Mouse (Mus musculus) macrophage (primary cell): ENCODE data around the gene Mmp10. TPM values are rescaled to one million over a fixed set of nuclear protein-coding genes. Genes with fewer than 3 reads are reported as not detected.

Source experiments
- H3K27ac ChIP-seq: fragments of 350-480 bp; formaldehyde crosslinking; 2 replicates; pipeline ENCODE4 v1.9.0; 2021
- H3K36me3 ChIP-seq: fragments of 350-480 bp; formaldehyde crosslinking; 2 replicates; pipeline ENCODE4 v1.9.0; 2021; ENCODE audit errors: inconsistent target
- H3K4me3 ChIP-seq: fragments of 350-480 bp; formaldehyde crosslinking; 2 replicates; pipeline ENCODE4 v1.9.0; 2021; ENCODE audit errors: inconsistent target
- H3K79me2 ChIP-seq: fragments of 350-480 bp; formaldehyde crosslinking; 2 replicates; pipeline ENCODE4 v1.9.0; 2021; ENCODE audit errors: inconsistent target
- WGBS: methylation state at CpG from one replicate; pipeline ENCODE4 v1.1.7; 2026; ENCODE audit warnings: inconsistent platforms; ENCODE audit not compliant: missing documents; 5-methylcytosine and 5-hydroxymethylcytosine counted together
- polyA plus RNA-seq: library from polyadenylated mRNA; stranded (reverse); fragments of 250-400 nt; gene quantifications from 3 replicates; pipeline ENCODE4 v1.2.4, GENCODE M21; 2018; ENCODE audit warnings: inconsistent platforms
- total RNA-seq, 78 experiments: library from RNA; depleted of rRNA; stranded (reverse); fragments of 250-400 nt; gene quantifications; 1 replicate in 9 of 78; 2 replicates in 24 of 78; 3 replicates in 43 of 78; 4 replicates in 2 of 78; pipeline ENCODE4 v1.2.4; 2018; ENCODE audit warnings: inconsistent platforms in 56 of 78

Gene Mmp10
- total RNA-seq (2018; cell fraction: chromatin; rRNA removed), result 1 to 10 TPM in 2 of 26 experiments, under 1 TPM in 5, not detected in 19; 0.49 to 3.5 (median 0.76) TPM
- total RNA-seq (2018; cell fraction: cytosol; rRNA removed), result 1 to 10 TPM in 3 of 26 experiments, under 1 TPM in 11, not detected in 12; 0.10 to 2.5 (median 0.33) TPM
- 1 to 10 TPM in 6 of 26 experiments, under 1 TPM in 4, not detected in 16; 0.74 to 2.3 (median 1.3) TPM for total RNA-seq (2018; cell fraction: nucleus; rRNA removed)
- polyA plus RNA-seq, result 0.75 to 2.0 TPM in 2 of 3 replicates, not detected in the other

DNA sequence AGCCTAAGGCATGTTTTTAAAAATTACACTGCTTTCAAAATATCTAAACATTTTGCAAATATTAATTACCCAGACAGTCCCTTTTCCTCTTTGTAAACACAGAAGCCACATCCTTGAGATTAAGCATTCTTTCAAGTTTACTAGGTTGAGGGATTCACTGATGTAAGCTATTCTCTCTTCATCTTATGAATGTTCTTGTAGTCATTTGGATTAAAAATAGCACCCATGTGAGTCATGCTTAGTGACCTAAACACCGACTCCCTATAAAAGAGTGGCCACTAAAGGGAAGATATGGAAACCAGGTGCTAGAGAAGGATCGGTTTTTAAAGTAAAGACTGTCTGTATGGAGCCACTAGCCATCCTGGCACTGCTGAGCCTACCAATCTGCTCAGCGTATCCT, at the start of gene Mmp10:
Gene Mmp10 (plus strand): TSS at position 302 of the 400 bp plus-strand sequence.
- H3K79me2 ChIP-seq, result no peaks in the 10 kb centered on the region
- H3K4me3 ChIP-seq, result no peak within 1 kb of the TSS
- no peak within 1 kb of the TSS for H3K27ac ChIP-seq
- H3K36me3 ChIP-seq, result no peaks in the 10 kb centered on the region
- 90% methylated on average over 3 of the region's 3 CpGs for WGBS

DNA sequence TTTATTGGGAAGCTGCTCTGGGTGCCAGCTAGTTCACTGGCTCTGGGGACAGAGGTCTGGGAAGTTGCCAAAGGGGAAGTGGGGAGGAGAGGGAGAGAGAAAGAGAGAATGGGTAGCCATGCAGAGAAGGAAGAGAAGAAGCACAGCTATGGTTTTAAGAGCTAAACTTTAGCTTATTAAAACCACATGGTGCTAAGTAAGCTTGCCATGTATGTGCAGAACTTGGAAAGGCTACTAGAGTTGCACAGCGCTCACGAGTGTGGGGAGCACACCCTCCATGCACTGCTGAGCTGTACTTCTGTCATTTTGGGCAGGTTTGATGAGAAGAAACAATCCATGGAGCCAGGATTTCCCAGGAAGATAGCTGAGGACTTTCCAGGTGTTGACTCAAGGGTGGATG, 48.9 kb upstream of the Mmp10 start:
- Histone ChIP-seq H3K36me3 (no peaks in the 10 kb centered on the region), H3K79me2 (no peaks in the 10 kb centered on the region), H3K4me3 (no peak overlapping the region), H3K27ac (no peak overlapping the region)
- 73% methylated on average over 2 of the region's 2 CpGs for WGBS

DNA sequence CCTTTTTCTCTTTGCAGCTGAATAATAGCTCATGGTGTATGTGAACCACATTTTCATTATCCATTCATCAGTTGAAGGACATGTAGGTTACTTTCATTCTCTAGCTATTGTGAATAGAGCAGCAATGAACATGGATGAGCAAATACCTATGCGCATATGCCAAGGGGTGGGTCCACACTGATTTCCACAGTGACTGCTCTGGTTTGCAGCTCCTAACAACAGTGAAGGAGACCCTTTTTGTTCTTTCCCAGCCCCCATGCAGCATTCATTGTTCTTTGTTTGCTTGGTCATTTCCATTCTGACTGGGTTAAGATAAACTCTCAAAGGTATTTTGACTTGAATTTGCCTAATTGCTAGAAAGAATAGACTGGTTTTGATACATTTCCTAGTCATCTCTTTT, 31.9 kb upstream of the Mmp10 start:
- no peaks in the 10 kb centered on the region for H3K79me2 ChIP-seq
- WGBS, result 100% methylated on average over 1 of the region's 1 CpGs

DNA sequence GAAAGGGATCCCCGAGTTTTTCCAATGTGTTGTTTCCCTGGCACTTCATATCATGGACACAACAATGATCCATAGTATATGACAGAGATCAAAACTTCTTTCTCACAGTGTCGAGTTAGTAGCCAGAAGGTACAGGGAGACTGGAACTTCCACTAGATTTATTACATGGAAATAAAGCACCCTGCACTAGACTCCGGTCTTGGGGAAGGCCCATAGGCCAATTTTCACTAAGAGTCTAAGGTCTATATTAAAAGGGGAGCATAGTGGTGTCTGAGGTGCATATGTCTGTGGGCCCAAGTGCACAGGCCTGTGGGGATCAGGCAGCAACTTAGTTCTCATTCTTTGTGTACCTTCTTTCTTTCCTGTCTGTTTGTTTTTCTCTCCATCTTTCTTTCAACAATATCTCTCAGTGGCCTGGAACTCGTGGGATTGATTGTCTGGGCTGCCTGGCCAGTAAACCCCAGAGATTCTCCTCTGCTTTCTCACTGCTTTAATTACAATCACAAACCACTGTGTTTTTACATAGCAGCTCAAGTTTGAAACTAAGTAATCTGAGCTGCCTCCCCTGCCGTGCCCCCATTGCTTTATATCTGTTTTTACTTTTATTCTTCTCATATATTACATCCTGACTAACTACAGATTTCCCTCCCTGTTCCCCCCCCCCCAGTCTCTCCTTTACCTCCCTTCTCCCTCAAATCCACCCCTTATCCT, 18.3 kb upstream of the Mmp10 start:
- Histone ChIP-seq H3K27ac (no peak overlapping the region), H3K79me2 (no peaks in the 10 kb centered on the region), H3K4me3 (no peak overlapping the region), H3K36me3 (no peaks in the 10 kb centered on the region)
- 93% methylated on average over 5 of the region's 5 CpGs for WGBS

More for the DNA sequence above, 31.9 kb upstream of the Mmp10 start:
- Histone ChIP-seq H3K36me3 (no peaks in the 10 kb centered on the region), H3K4me3 (no peak overlapping the region), H3K27ac (no peak overlapping the region)

DNA sequence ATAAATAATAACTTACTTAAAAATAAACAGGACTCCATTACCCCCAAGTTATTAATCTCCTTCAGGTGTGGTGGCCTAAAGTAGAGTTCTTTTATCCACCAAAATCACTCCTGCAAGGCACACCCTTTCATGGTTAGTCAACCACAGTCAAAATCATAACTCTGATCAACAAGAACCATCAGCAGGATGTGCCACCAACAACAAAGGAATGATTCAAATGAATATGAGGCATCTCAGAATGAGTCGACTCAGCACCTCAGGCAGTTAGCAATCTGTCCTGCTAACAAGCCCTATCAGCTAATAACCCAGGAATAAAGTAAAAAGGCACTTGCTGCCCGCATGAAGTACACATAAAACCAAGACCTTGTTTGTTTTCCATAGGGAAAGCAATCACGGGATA, 1.0 kb upstream of the Mmp10 start:
- H3K4me3 ChIP-seq, result no peak overlapping the region
- H3K36me3 ChIP-seq, result no peaks in the 10 kb centered on the region
- no peak overlapping the region for H3K27ac ChIP-seq
- 89% methylated on average over 3 of the region's 3 CpGs for WGBS
- H3K79me2 ChIP-seq, result no peaks in the 10 kb centered on the region

DNA sequence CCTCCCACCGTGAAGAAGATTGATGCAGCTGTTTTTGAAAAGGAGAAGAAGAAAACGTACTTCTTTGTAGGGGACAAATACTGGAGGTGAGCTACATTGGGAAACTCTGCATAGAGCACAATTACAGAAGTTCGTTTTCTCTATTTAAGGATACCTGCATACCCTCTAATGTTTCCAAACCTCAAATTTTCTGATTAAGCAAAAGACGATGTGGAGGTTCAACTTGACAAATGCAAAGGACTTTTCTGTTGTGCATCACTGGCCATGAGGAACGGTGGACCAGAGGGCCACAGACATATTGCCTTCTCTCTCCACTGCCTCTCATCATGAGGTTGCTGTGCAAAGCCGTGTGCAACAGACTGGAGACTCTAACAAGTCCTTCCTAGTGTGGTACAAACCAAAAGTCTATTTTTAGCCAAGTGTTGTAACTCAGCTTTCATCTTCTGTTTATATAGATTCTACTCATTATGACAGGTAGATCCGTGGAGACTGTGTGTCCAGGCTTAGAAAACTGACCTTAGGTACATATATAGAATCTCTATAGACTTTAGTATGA, 5.2 kb downstream of the Mmp10 start:
- H3K79me2 ChIP-seq, result no peaks in the 10 kb centered on the region
- 54% methylated on average over 7 of the region's 7 CpGs for WGBS
- no peaks in the 10 kb centered on the region for H3K36me3 ChIP-seq
- no peak overlapping the region for H3K27ac ChIP-seq
- no peak overlapping the region for H3K4me3 ChIP-seq

DNA sequence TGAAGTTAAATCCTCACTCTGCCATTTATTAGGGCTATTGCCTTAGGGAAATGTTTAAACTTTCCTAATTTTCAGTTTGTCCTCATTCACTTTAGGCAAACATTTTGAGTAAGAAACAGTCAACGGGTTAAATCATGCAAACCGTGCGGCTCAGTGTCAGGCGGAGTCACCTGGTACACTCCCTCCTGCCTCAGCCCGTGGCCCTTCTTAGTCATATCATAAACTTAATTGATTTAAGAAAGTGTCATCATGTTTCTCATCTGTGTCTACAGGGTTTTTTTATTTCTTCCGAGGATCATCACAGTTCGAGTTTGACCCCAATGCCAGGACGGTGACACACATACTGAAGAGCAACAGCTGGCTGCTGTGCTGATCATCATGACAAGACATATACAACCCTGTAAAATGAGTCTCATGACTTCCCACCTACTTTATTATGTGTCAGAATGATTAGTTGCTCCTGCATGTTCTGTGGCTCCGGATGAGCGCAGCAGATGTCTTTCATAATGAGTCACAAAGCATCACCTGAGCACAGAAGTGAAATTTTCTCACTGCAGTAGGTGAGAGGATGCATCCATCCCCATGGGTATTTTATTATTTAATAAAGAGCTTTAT, 7.6 kb downstream of the Mmp10 start:
- no peaks in the 10 kb centered on the region for H3K36me3 ChIP-seq
- no peak overlapping the region for H3K27ac ChIP-seq
- no peak overlapping the region for H3K4me3 ChIP-seq
- WGBS, result 94% methylated on average over 10 of the region's 10 CpGs
- no peaks in the 10 kb centered on the region for H3K79me2 ChIP-seq

DNA sequence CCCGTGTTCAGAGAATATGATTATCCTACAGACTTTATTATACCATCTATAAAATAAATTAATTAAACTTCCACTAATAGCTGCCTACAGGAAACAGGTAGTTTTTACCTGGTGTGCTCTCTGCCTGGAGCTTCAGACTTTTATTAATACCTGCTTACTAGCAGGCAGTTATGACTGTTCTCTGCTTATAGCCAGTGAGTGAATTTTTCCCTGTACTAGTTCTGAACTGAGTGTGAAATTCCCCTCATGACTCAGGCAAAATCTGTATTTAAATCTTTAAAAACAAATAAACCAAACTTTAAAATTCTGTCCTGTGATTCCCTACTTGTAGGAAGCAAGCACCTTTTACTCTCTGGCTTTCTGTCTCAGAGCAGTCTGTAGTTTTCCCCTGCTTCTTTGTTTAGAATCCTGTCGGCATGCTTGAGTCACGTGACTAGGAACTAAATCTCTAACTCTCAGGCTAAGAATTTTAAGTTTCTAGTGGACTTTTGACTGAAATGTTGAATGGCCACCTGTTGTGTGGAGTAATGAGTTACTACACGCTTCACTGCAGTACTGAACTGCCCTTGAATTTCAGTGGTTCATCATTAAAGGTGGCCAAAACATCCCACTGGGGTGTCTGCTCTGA, 15.9 kb downstream of the Mmp10 start:
- no peaks in the 10 kb centered on the region for H3K79me2 ChIP-seq
- H3K27ac ChIP-seq, result no peak overlapping the region
- H3K4me3 ChIP-seq, result no peak overlapping the region
- H3K36me3 ChIP-seq, result no peaks in the 10 kb centered on the region
- 88% methylated on average over 4 of the region's 4 CpGs for WGBS

DNA sequence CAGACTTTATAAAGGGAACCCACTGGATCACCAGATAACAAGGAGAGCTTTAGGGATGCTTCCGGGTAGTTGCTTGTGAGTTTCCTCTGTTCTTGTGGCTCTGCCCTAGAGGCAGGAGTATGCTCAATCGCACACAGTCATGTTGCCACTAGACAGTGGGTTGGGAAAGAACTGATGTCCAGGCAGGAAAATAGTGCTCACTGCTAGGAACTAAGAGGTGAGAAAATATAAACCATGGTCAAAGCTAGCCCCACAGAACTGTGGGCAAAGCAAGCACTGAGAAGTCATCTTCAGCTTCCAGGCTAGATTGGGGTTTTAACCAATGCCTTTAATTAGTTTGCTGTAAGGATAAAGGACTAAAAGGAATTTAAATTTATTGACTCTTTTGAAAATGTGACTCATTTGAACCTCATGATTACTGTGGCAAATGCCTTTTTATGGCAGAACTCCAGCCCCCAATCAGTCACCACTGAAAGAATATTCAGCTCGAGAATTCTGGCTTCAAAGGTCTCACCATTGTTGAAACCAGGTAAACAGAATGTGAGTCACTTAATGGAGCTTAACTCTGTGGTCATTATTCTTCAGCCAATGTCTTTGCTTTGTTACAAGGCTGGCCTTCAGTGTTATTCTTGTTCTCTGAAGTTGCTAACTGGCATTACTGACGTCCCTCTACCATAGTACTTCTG, 24.2 kb downstream of the Mmp10 start:
- Histone ChIP-seq H3K27ac (no peak overlapping the region), H3K79me2 (no peaks in the 10 kb centered on the region), H3K36me3 (no peaks in the 10 kb centered on the region), H3K4me3 (no peak overlapping the region)
- 93% methylated on average over 4 of the region's 4 CpGs for WGBS

DNA sequence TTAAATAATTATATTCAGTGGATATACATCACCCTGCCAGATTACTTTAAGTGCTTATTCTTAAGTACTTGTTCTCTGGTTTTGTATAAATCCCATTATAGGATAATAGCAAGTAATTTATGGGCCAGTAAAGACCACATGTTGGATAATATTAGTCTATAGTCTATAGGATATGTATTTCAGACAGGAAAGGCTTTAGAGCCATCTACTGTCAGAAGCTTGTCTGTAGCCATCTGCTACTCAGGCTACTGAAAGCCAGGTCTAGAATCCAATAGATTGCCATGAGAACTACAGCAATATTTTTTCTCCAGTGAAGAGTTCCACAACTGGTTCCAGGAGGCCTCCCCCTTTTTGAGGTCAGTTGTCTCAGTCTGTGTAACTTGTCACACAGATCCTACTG, 40.6 kb downstream of the Mmp10 start:
- Histone ChIP-seq H3K4me3 (no peak overlapping the region), H3K36me3 (no peaks in the 10 kb centered on the region), H3K79me2 (no peaks in the 10 kb centered on the region), H3K27ac (no peak overlapping the region)

DNA sequence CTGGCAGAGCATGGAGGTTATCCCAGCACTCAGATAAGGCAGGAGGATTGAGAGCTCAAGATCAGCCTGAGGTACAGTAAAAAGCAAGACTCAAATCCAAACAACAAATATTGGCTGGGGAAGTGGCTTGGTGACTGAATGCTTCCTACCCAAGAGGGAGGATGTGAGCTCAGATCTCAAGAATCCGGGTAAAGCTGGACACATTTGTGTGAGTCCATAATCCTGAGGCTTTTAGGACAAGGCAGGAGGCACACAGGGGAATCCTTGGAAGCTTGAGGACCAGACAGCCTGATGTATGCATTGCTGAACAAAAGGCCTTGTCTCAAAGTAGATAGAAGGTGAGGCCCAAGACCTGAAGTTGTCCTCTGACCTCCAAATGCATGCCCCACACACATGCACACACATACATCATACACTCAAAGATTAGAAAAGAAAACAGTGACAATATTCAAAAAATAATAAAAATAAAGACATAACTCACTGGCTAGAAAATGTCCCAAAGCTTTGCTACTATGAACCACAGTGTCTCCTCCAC, 42.8 kb downstream of the Mmp10 start:
- H3K4me3 ChIP-seq, result no peak overlapping the region
- H3K79me2 ChIP-seq, result no peaks in the 10 kb centered on the region
- no peaks in the 10 kb centered on the region for H3K36me3 ChIP-seq
- H3K27ac ChIP-seq, result no peak overlapping the region
- WGBS, result 100% methylated on average over 1 of the region's 1 CpGs

DNA sequence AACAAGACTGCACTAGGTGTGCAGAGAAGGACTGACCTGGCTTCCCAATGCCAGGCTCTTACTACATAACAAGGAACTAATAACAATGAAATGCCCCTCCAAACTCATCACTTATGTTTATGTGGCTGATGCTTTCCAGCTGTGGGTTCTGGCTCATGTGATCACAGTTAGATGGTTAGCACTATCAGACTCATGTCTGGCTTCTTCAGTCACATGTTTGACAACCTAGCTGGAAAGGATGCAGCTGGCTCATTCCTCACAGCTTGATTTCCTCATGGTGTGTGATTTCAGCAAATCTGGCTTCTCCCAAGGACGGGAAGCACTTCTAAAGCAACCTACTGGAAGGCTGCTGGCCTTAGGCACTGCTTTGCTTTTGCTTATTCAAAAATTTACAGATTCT, 43.3 kb downstream of the Mmp10 start:
- H3K79me2 ChIP-seq, result no peaks in the 10 kb centered on the region
- H3K27ac ChIP-seq, result no peak overlapping the region
- no peak overlapping the region for H3K4me3 ChIP-seq
- 88% methylated on average over 1 of the region's 1 CpGs for WGBS
- no peaks in the 10 kb centered on the region for H3K36me3 ChIP-seq

DNA sequence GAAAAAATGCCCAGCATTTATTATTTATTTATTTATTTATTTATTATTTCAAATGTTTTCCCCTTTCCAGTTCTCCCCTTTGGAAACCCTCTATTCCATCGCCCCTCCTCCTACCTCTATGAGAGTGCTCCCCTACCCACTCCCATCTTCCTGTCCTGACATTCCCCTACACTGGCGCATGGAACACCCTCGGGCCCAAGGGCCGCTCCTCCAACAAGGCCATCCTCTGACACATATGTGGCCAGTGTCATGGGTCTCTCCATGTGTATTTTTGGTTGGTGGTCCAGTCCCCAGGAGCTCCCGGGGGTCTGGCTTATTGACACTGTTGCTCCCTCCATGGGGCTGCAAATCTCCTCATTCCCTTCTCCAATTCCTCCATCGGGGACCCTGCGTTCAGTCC, 43.8 kb downstream of the Mmp10 start:
- no peaks in the 10 kb centered on the region for H3K79me2 ChIP-seq
- H3K27ac ChIP-seq, result no peak overlapping the region
- no peak overlapping the region for H3K4me3 ChIP-seq
- WGBS, result 93% methylated on average over 7 of the region's 7 CpGs
- H3K36me3 ChIP-seq, result no peaks in the 10 kb centered on the region

DNA sequence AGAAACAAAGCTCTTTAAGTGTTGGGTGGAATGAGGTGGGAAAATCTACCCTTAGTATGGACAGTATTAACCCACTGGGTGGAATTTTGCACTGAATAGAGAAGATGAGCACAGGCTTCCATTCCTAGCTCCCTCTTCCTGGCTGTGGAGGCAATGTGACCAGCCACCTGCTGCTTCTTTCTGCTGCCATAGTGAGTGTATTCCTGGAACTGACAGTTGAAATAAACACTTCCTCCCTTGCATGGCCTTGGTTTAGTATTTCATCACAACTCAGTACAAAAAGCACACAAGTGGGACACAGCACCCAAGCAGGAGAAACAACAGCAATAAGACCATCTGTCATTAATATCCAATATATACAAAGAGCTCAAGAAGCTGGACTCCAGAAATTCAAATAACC, 49.8 kb downstream of the Mmp10 start:
- Histone ChIP-seq H3K27ac (no peak overlapping the region), H3K79me2 (no peaks in the 10 kb centered on the region), H3K4me3 (no peak overlapping the region), H3K36me3 (no peaks in the 10 kb centered on the region)
